Mouse (Mus musculus) adrenal gland, postnatal 10 days (tissue): ENCODE results near the gene Slc35c1. TPM values are rescaled to one million over a fixed set of nuclear protein-coding genes. Genes with fewer than 3 reads are reported as not detected.

Source experiments
- DNase-seq: peaks from one replicate; pipeline ENCODE4 v3.0.0; 2021; ENCODE audit warnings: mixed read lengths
- total RNA-seq, 2 experiments: library from RNA; stranded (reverse); gene quantifications; 2 replicates each; pipeline ENCODE4 v1.2.3; 2021

Gene Slc35c1
- total RNA-seq, 2 experiments from 2014 or later, result 14.7 to 17.6 TPM

- DNase-seq, result no peak
Observed at GRCm38 (mm10) chr2:92434375-92434745, 26.0 kb downstream of the Slc35c1 start.

GRCm38 (mm10) chr2:92433578-92434374, 26.6 kb downstream of the Slc35c1 start, which contains the start of gene Cry2:
TSS of gene Cry2 (minus strand) at chr2:92434043.
- peak; percentile 99 for DNase-seq

GRCm38 (mm10) chr2:92432299-92433295, 27.7 kb downstream of the Slc35c1 start:
- DNase-seq, result peak; percentile 82

- no peak for DNase-seq
Observed at GRCm38 (mm10) chr2:92431611-92432179, 28.6 kb downstream of the Slc35c1 start.

- DNase-seq, result peak; percentile 69
Observed at GRCm38 (mm10) chr2:92430723-92431541, 29.4 kb downstream of the Slc35c1 start.

GRCm38 (mm10) chr2:92430089-92430488, 30.2 kb downstream of the Slc35c1 start:
- no peak for DNase-seq

GRCm38 (mm10) chr2:92427882-92428281, 32.5 kb downstream of the Slc35c1 start:
- peak; percentile 86 for DNase-seq

GRCm38 (mm10) chr2:92426426-92426825, 33.9 kb downstream of the Slc35c1 start:
- no peak for DNase-seq

- no peak for DNase-seq
Observed at GRCm38 (mm10) chr2:92425366-92425765, 35.0 kb downstream of the Slc35c1 start.

GRCm38 (mm10) chr2:92424462-92425308, 35.7 kb downstream of the Slc35c1 start:
- DNase-seq, result peak; percentile 70

GRCm38 (mm10) chr2:92423702-92424461, 36.5 kb downstream of the Slc35c1 start:
- DNase-seq, result peak; percentile 99

GRCm38 (mm10) chr2:92423156-92423555, 37.2 kb downstream of the Slc35c1 start:
- DNase-seq, result no peak

- DNase-seq, result no peak
Observed at GRCm38 (mm10) chr2:92422388-92423135, 37.8 kb downstream of the Slc35c1 start.

GRCm38 (mm10) chr2:92421723-92422387, 38.5 kb downstream of the Slc35c1 start:
- peak; percentile 53 for DNase-seq

- peak; percentile 51 for DNase-seq
Observed at GRCm38 (mm10) chr2:92411705-92412104, 48.6 kb downstream of the Slc35c1 start.

- DNase-seq, result peak; percentile 41
Observed at GRCm38 (mm10) chr2:92408309-92409045, 51.9 kb downstream of the Slc35c1 start.

- DNase-seq, result no peak
Observed at GRCm38 (mm10) chr2:92405687-92406086, 54.7 kb downstream of the Slc35c1 start.

GRCm38 (mm10) chr2:92404737-92405136, 55.6 kb downstream of the Slc35c1 start:
- DNase-seq, result no peak
